Mouse (Mus musculus) bone marrow macrophage, adult 2 months (primary cell): Measurements from ENCODE around the gene Lrrc51.

ENCODE experiments used
- CTCF ChIP-seq: IDR thresholded peaks from 2 replicates; pipeline ENCODE4 v1.5.1; 2012; ENCODE audit warnings: low read depth, mild to moderate bottlenecking, low read length, moderate library complexity
- POLR2A ChIP-seq: IDR thresholded peaks from 2 replicates; pipeline ENCODE4 v1.6.1; 2012; ENCODE audit warnings: mild to moderate bottlenecking, low read depth, low read length, borderline replicate concordance

DNA sequence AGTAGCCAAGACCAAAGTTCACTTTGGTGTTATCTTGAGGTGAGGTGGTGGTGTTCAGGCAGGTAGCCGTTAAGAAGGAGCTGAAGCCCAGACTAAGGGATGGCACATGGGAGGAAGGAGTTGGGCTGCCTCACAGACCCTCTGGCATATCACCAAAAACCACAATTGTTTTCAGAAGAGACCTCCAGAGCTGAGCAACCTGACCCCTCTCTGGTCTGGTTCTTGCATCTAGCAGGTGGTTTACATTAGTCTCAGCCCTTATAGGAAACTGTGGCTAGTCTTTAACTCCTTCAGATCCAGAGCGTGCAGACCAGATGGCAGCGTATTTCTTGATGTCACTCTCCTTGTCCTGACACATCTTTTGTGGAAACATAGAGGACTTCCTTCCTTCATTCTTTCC is 40.0 kb upstream of the Lrrc51 start:
- TF ChIP-seq CTCF: no peak
- no peak for TF ChIP-seq POLR2A
